Mouse (Mus musculus) thymus, postnatal 0 days (tissue): Measurements from ENCODE around the gene Cphx3. TPM values are rescaled to one million over a fixed set of nuclear protein-coding genes. Genes with fewer than 3 reads are reported as not detected.
"Not testable (repeated sequence)": the region's sequence is repeated elsewhere in the genome, so short reads cannot be mapped to it uniquely, and the experiment has no call there.

Experiments used
- DNase-seq: peaks from one replicate; pipeline ENCODE4 v3.0.0-alpha.2; 2015; ENCODE audit warnings: low spot score
- polyA plus RNA-seq: library from polyadenylated mRNA; unstranded; fragments of >200 nt; fragmentation: Nextera tagmentation; extraction: Ambion mirVana; gene quantifications from 2 replicates; pipeline ENCODE4 v1.2.1, GENCODE M21; 2015

Gene Cphx3
- polyA plus RNA-seq, 1 experiment from 2014 or later: not detected

- not testable (repeated sequence) for DNase-seq
Observed at GRCm38 (mm10) chr14:26173955-26174354, 91.9 kb downstream of the Cphx3 start.

GRCm38 (mm10) chr14:26175028-26175427 lies 92.9 kb downstream of the Cphx3 start:
- not testable (repeated sequence) for DNase-seq

GRCm38 (mm10) chr14:26181660-26182059 lies 99.6 kb downstream of the Cphx3 start:
- not testable (repeated sequence) for DNase-seq

- not testable (repeated sequence) for DNase-seq
Observed at GRCm38 (mm10) chr14:26182380-26182779, 100.3 kb downstream of the Cphx3 start, which contains the start of gene Plac9b. TSS of gene Plac9b (minus strand) at chr14:26182480.

- DNase-seq: not testable (repeated sequence)
Observed at GRCm38 (mm10) chr14:26186638-26187037, 104.5 kb downstream of the Cphx3 start.

- DNase-seq: not testable (repeated sequence)
Observed at GRCm38 (mm10) chr14:26188361-26188760, 106.3 kb downstream of the Cphx3 start.

- not testable (repeated sequence) for DNase-seq
Observed at GRCm38 (mm10) chr14:26197851-26198250, 115.8 kb downstream of the Cphx3 start.

- not testable (repeated sequence) for DNase-seq
Observed at GRCm38 (mm10) chr14:26206197-26206925, 124.3 kb downstream of the Cphx3 start.

GRCm38 (mm10) chr14:26206926-26207247 lies 124.8 kb downstream of the Cphx3 start, which contains the start of gene Tmem254b:
TSS of gene Tmem254b (minus strand) at chr14:26207041.
- DNase-seq: not testable (repeated sequence)

- not testable (repeated sequence) for DNase-seq
Observed at GRCm38 (mm10) chr14:26216233-26217000, 134.3 kb downstream of the Cphx3 start.

GRCm38 (mm10) chr14:26237183-26237582 lies 155.1 kb downstream of the Cphx3 start:
- DNase-seq: not testable (repeated sequence)

- not testable (repeated sequence) for DNase-seq
Observed at GRCm38 (mm10) chr14:26257756-26258617, 175.9 kb downstream of the Cphx3 start, which contains the start of gene Duxbl3. TSS of gene Duxbl3 (plus strand) at chr14:26257962.

- DNase-seq: not testable (repeated sequence)
Observed at GRCm38 (mm10) chr14:26258729-26259128, 176.6 kb downstream of the Cphx3 start.

Other genes with a start within 250 kb of the Cphx3 start
- gene Anxa11, start 240.1 kb upstream of the Cphx3 start, polyA plus RNA-seq: 48.4 and 49.0 TPM in 2 replicates
- gene Plac9a, start 179.2 kb upstream of the Cphx3 start, polyA plus RNA-seq: not detected in 2 replicates
- 0.72 and 1.8 TPM in 2 replicates for gene Tmem254a, start 154.6 kb upstream of the Cphx3 start, polyA plus RNA-seq
- gene Cphx1, start 144.0 kb upstream of the Cphx3 start, polyA plus RNA-seq: not detected in 2 replicates
- 0.24 and 0.34 TPM in 2 replicates for gene Duxbl1, start 103.7 kb upstream of the Cphx3 start, polyA plus RNA-seq
- gene Gm9780, start 39.6 kb upstream of the Cphx3 start, polyA plus RNA-seq: 13.4 and 19.4 TPM in 2 replicates
- gene Tmem254c, start 14.9 kb upstream of the Cphx3 start, polyA plus RNA-seq: 26.7 and 29.1 TPM in 2 replicates
- gene Cphx2, start 781 bp upstream of the Cphx3 start, polyA plus RNA-seq: not detected in 2 replicates
- gene Duxbl2, start 36.1 kb downstream of the Cphx3 start, polyA plus RNA-seq: not detected in 2 replicates
- 14.2 and 16.5 TPM in 2 replicates for gene Plac9b, start 100.2 kb downstream of the Cphx3 start, polyA plus RNA-seq
- 16.1 and 19.9 TPM in 2 replicates for gene Tmem254b, start 124.7 kb downstream of the Cphx3 start, polyA plus RNA-seq
- 0.77 and 0.95 TPM in 2 replicates for gene Duxbl3, start 175.7 kb downstream of the Cphx3 start, polyA plus RNA-seq